Mouse (Mus musculus): ENCODE results near the gene Kars.

- TF ChIP-seq CTCF (IDR thresholded peaks at IDR 0.05; ENCODE audit: low read depth): no peak
- TF ChIP-seq EP300 (IDR thresholded peaks at IDR 0.05; ENCODE audit: low read depth): no peak
Observed at GRCm38 (mm10) chr8:111978147-111978546, 33.0 kb downstream of the Kars start.

Measured in liver, postnatal 0 days (tissue).